Mouse (Mus musculus) left cerebral cortex, adult 9 months (tissue): ENCODE measurements around the gene Sipa1l1.
"Not testable (repeated sequence)": the region's sequence is repeated elsewhere in the genome, so short reads cannot be mapped to it uniquely, and the experiment has no call there.

ENCODE experiments used
- DNase-seq, 2 experiments: peaks; one replicate each; pipeline ENCODE4 v3.0.0; 2022; ENCODE audit warnings: low spot score in 2 of 2

Gene Sipa1l1

DNA sequence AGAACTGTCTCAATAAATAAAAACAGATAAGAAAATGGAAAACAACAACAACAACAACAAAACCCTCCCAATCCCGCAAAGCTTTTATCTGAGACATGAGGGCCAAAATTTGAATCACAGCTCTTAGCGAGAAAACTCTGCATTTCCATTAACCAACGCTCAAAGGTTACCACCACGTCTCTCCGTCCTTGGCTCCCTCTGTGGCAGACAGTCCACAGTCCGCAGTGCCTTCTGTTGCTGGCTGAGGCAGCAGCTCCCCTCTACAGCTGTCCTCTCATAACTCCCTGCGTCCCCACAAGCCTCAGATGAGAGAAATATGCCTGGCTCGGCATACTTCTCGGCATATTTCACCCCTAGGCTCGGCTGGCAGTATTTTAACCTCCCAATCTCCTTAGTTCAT, 306.9 kb downstream of the Sipa1l1 start:
- DNase-seq = no peak

DNA sequence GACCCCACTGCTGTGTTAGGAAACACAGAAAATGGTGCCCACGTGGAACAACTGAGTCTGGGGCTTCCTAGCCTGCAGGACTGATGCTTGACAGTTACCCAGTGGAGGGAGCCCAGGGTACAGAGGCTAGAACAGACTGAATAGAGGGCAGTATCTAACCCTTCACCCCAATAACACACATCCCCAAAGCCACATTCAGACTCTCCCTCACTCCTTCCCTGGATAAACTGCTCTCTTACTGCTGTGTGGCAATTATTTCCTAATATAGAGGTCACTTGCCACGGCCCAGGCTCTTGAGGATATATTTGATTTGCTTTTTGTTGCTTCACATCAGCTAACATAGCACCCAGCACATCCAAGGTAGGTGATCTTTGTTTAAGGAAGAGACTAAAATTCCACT, 307.5 kb downstream of the Sipa1l1 start:
- no peak for DNase-seq

DNA sequence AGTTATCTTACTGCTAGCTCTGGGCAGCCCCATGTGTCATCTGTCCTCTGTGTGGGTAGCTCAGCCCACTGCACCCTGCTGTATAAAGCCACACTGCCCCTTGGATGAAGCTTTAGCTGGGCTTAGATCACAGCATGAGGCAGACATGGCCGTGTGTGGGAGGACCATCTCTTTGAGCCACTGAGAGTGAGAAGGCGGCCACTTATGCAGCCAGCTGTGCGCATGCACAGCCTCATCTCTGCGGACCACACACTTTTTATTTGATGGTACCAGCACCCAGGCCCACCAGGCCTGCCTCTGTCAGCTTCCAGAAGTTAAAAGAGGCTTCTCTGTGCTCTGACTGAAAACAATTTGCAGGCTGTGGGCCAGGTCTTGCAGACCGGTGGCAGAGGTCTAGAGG, 308.7 kb downstream of the Sipa1l1 start:
- DNase-seq = no peak

DNA sequence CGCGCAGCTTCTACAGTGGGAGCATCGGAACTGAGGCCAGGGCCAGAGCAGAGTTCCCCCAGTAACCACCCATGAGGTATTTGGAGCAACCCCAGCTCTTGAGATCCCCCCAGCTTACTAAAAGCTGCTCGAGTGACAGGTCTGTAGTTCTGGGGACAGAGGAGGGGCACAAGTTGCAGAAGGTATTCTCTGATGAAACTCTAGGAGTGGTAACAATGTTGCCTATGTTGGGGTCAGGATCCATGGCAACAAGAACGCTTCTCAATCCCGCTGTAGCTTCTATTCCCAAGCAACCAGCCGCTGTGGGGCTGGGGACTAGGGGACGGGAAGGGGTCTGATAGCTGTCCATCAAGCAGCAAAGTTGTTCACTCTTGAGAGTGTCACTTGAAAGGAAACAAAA, 309.1 kb downstream of the Sipa1l1 start:
- DNase-seq = no peak

DNA sequence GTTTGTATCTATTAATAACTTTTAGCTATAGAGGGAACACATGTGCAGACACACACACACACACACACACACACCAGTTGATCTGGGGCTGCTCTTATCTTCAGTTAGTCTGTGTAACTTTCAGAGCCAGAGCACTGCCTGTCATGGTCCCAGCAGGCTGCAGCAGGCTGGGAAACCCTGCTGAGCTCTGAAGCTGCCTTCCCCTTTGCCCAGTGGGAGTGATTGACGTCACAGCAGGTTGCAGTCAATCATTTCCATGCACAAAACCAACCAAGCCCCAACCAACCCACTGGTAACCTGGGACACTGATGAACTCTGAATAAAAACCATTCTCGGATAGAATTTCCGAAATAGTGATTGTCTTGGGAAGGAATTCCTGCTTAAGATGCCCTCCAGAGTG, 310.3 kb downstream of the Sipa1l1 start:
- no peak for DNase-seq

DNA sequence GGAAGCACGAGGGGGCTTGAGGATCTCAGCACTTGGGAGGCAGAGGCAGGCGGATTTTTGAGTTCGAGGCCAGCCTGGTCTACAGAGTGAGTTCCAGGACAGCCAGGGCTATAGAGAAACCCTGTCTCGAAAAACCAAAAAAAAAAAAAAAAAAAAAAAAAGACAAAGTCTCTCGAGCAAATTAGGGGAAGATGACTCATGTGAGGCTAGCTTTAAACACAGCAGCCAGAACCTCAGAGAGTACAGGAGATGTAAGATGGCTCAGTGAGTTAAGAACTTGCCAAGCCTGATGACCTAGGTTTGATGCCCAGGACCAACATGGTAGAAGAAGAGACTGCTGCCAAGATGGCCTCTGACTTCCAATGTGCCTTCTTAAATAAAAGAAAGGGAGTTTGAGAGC, 311.3 kb downstream of the Sipa1l1 start:
- DNase-seq = not testable (repeated sequence)

DNA sequence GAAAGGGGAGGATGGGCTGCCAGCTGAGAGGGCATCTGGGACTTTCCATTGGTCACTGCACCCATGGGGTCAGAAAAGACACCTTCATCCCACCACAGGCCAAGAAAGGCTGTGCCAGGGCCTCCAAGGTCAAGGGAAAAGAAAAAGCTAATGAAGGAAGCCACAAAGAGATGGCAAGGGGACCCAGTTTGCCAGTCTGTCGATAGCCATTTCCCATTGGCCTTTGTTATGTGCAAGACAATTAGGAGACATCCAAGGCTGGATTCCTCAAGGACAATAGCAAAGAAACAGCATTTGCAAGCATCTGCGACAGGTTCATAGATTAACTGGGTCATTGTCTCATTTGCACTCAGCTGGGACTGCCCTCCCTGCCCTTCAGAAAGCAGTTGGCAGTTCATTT, 316.3 kb downstream of the Sipa1l1 start:
- no peak for DNase-seq

DNA sequence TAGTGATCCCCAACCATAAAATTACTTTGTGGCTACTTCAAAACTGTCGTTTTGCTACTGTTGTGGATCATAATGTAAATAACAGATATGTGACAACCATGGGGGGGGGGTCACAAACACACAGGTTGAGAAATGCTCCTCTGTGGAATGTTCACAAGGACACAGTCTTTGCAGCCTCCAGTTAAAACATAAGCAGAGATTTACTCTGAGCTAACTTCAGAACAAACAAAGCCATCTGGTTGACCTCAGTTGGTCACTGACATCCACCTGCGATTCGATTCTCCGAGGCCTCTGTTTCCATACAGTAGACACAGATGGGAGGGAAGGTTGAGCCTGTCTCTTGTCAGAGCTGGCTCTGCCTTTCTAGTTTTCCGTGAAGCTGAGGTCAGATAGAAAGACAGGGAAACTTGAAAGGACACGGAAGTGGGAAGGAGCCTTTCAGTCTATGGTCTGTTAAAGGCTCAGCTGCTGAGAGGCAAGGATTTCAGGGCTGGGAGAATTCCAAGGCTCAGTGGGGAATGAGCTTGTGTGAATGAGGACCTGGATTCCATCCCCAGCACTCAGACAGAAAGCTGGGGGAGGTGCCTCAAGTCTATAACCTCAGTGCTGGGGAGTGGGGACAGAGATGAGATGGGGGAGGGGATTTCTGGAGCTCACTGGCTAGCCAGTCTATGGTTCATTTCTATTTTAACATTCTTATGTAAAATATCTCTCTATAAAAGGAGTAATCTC, 317.9 kb downstream of the Sipa1l1 start:
- DNase-seq = no peak

DNA sequence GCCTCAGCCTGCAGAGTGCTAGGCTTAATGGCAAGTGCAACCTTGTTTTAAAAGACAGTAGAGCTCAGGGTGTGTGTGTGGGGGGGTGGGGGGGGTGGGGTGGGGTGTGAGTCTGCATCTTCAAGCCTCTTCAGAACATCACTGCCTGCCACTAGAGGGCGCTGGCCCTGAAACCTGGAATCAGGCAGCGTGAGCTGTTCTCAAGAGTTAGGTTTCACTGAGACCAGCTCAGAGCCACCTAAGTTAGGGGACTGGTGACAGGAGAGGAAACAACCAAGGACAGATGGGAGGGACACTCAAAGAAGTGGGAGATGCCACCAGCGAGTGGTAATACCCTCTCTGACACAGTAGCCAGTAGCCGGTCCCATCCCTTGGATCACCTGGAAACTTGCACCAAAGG, 320.0 kb downstream of the Sipa1l1 start:
- no peak for DNase-seq

DNA sequence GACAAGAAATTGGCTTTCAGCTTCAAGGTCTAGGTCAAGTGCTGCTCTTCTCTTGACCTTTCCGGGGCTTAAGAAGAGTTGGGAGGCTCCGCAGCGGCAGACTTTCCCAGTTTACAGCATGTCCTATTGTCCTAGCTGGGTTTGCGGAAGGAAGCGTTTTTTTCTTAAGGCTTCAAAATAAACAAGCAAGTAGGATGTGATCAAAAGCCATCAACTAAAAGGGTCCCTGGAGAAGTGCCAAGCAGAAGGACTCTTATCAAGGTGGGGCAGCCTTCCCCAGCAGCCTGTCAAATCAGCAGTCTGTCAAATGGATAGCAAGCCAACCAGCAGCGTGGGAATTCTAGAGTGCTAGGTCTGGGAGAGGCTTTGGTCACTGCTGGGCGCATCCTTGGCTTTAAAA, 320.5 kb downstream of the Sipa1l1 start:
- no peak for DNase-seq

DNA sequence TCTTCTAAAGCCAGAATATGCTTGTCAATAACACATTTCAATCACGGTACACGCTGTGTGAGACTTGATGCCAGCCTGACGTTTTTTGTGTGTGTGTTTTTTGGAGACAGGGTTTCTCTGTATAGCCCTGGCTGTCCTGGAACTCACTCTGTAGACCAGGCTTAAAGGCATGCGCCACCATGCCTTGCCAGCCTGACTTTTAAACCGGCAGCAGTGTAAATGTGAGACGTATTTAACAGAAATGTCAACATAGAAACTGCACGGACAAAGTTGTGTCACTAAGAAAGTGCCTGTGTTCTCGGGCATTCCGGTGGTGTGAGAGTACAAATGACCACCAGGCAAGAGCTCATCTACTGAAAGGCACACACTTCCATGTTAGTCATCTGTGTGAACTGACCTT, 323.3 kb downstream of the Sipa1l1 start:
- no peak for DNase-seq

DNA sequence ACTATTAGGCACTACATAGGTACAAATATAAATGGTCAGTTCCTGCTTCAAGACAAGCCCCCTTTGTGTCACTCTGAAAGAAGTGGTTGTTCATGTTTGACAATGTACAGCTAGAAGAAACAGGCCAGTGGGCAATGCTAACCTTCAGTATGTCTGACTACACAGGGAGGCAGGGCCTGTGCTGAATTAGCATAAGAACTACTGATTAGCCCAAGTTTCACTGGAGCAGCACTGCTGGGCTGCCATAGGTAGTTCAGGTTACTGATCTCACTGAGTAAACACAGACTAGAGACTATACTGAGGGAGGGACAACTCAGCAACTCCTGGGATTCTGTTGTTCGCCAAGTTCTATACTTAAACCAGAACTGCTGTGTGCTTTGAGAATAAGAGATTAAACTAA, 324.1 kb downstream of the Sipa1l1 start:
- DNase-seq = not testable (repeated sequence)

DNA sequence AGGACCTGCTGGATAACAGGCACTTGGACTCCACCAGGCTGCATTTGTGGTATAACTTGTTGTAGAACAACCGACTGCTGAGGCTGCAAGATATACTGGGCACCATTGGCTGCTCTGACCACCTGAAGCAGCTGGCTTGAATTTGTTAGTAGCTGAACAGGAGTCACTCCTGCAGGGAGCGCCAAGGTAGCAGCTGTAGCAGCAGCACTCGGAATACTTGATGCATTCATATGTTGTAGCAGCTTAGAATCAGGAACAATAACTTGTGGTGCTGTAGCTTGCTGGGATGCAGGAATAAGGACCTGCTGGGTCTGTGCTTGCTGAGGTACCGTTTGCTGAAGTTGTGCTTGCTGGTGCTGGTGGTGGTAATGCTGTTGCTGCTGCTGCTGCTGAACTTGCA, 326.8 kb downstream of the Sipa1l1 start:
- no peak for DNase-seq

DNA sequence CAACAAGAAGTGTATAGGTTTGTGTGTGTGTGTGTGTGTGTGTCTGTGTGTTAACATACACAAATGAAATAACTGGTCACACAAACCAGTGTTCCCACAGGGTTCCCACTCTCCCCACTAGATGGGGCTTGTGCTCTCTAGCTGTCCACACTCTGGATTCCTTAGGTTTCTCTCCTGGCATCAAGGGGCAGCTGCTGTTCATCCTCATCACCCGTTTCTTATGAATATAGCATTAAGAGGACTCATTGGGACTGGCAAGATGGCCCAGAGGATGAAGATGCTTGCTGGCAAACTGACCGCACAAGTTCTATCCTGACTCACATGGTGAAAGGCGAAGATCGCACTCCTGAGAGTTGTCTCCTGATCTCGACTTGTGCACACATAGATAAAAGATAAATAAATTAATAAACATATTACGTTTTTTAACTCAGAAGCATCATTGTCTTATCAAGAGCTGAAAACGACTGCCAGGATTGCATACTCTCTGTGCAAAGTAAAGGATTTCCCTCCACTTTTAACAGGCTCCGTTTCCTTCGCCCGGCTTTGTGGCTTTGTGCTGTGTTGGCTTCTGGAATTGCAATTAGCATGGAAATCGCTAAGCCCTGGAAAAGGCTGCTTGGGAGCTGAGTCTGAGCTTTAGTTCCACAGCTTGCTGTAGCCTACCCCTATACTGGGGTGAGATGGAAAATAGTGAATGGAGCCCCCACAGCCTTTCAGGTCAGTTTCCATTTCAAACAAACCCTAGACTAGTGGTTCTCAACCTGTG, 328.9 kb downstream of the Sipa1l1 start:
- peak in 1 of 2 experiments; percentile 75 for DNase-seq

DNA sequence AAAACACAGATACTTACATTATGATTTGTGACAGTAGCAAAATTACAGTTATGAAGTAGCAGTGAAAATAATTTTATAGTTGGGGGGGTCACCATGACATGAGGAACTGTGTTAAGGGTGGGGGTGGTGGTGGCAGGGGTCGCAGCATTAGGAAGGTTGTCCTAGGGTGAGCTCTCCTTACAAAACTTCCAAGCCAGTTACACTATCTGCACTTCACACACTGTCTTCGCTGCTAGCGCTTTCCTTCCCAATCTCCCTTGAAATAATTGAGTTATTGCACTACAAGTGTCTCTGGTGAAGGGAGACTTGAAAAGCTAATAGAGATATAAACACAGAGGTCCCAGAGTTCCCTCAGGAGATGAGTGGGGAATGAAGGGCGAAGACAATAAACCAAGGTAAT, 329.6 kb downstream of the Sipa1l1 start:
- DNase-seq = no peak

DNA sequence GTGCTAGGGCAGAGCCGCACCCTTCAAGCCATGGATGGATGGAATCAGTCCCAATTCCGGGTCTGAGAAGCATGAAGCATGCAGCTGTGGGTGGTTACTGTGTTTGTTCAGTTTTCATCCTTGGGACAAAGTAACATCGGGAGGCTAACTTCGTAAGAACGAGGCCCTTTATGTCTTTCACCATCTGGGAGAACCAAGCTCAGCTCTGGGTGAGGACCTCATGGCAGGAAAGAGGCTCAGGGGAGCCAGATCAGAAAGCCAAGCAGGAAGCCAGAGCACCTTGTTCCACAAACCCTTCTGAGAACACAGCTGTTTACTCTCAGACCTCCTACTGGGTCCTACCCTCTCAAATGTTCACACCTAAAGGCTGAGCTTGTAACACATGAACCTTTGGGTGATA, 330.6 kb downstream of the Sipa1l1 start:
- no peak for DNase-seq
